Mouse (Mus musculus): ENCODE data around the gene Tcf3. TPM values are rescaled to one million over a fixed set of nuclear protein-coding genes. Genes with fewer than 3 reads are reported as not detected.

The Tcf3 gene
- polyA plus RNA-seq, 1 experiment = 25.5 TPM

DNA sequence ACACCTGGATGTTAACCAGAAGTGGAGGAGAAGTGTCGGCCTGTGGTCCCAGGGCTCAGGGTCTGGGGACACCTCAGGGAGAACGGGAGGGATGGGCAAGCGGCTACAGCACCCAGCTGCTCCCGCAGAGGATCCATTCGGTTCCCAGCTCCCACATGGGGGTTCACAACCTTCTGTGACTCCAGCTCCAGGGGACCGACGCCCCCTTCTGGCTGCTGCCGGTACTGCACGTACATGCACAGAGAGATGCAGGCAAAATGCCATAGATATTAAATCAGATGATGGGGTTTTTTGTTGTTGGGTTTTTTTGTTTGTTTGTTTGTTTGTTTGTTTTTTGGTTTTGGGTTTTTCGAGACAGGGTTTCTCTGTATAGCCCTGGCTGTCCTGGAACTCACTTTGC is 55.7 kb downstream of the Tcf3 start:
- TF ChIP-seq CTCF (IDR thresholded peaks at IDR 0.05; ENCODE audit: low read depth, low read length) (peak; percentile 45), POLR2A (IDR thresholded peaks at IDR 0.05; ENCODE audit: borderline replicate concordance, low read depth, low read length) (no peak)
- Histone ChIP-seq H3K4me3 (ENCODE audit: insufficient read depth, low read length) (no peak overlapping the region), H3K27ac (ENCODE audit: insufficient read depth, low read depth, low read length) (no peak overlapping the region), H3K4me1 (ENCODE audit: control insufficient read depth, insufficient read depth, low read length) (no peaks in the 10 kb centered on the region)

DNA sequence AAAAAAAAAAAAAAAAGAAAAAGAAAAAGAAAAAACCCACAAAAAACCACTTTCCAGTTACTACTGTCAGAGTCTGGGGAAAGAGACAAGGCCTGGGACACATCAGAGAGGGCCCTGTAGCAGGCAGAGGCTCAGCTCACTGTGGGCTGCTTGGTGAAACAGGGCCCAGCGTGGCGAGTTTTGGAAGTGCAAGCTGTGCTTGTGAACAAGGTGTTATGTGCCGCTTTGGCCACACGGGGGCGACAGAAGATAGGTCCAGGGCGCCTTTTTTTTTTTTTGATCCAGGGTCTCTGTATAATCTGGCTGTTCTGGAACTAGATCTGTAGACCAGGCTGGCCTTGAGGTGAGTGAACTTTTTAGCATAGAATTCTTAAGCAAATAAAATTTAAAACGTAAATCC is 57.3 kb downstream of the Tcf3 start:
- Histone ChIP-seq H3K4me3 (ENCODE audit: insufficient read depth, low read length) (no peak overlapping the region), H3K27ac (ENCODE audit: insufficient read depth, low read depth, low read length) (no peak overlapping the region), H3K4me1 (ENCODE audit: control insufficient read depth, insufficient read depth, low read length) (no peaks in the 10 kb centered on the region)
- TF ChIP-seq CTCF (IDR thresholded peaks at IDR 0.05; ENCODE audit: low read depth, low read length) = peak; percentile 84
- TF ChIP-seq POLR2A (IDR thresholded peaks at IDR 0.05; ENCODE audit: borderline replicate concordance, low read depth, low read length) = no peak

DNA sequence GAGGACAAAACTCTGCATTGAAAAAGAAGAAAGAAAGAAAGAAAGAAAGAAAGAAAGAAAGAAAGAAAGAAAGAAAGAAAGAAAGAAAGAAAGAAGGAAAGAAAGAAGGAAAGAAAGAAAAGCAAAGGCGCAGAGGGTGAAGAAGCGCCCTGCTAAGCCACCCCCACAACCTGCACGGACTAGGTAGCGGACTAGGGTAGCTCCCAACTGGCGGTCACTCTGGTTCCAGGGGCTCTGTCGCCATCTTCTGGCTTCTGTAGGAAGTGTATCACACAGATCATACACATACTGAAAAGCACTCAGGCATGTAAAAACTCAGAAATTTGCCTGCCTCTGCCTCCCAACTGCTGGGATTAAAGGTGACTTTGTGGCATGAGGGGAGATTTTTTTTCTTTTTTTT is 59.4 kb downstream of the Tcf3 start:
- Histone ChIP-seq H3K4me3 (ENCODE audit: insufficient read depth, low read length) (no peak overlapping the region), H3K4me1 (ENCODE audit: control insufficient read depth, insufficient read depth, low read length) (no peaks in the 10 kb centered on the region), H3K27ac (ENCODE audit: insufficient read depth, low read depth, low read length) (no peak overlapping the region)
- TF ChIP-seq POLR2A (IDR thresholded peaks at IDR 0.05; ENCODE audit: borderline replicate concordance, low read depth, low read length) (no peak), CTCF (IDR thresholded peaks at IDR 0.05; ENCODE audit: low read depth, low read length) (peak; percentile 56; the same call in 1 of the 2 replicates)

DNA sequence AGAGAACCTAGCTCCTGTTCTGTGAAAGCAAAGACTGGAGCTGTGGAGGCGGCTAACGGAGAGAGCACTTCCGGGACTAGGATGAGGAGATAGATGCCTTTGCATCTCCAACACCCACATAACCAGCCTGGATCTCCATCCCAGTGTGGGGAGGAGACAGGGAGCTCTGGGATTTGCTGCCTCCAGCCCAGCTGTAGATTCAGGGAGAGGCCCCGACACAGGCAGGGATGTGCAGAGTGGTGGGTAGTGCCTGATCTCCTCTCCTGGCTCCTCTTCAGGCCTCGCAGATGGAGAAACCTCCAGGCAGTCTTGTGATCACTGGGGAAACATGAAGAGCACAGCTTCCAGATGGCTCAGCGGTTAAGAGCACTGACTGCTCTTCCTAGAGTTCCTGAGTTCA is 60.7 kb downstream of the Tcf3 start:
- Histone ChIP-seq H3K4me3 (ENCODE audit: insufficient read depth, low read length) (no peak overlapping the region), H3K27ac (ENCODE audit: insufficient read depth, low read depth, low read length) (no peak overlapping the region), H3K4me1 (ENCODE audit: control insufficient read depth, insufficient read depth, low read length) (no peaks in the 10 kb centered on the region)
- no peak for TF ChIP-seq CTCF (IDR thresholded peaks at IDR 0.05; ENCODE audit: low read depth, low read length)
- no peak for TF ChIP-seq POLR2A (IDR thresholded peaks at IDR 0.05; ENCODE audit: borderline replicate concordance, low read depth, low read length)

DNA sequence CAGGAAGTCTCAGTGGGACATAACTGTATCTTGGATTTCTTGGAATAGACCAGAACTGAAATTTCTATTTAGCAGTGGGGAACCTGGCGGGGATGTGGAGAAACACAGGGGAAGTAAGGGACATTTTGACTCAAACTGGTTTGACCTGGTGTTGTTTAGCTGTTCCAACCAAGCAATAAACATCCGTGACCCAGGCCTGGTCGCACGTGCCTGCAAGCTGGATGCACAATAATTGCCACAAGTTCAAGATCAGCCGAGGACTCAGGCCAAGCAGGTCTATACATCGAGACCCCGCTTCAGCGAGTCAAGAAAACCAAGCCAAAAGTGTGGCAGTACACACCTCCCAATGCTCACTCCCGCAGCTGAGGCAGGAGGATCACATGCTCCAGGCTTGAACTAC is 61.5 kb downstream of the Tcf3 start:
- Histone ChIP-seq H3K4me3 (ENCODE audit: insufficient read depth, low read length) (no peak overlapping the region), H3K4me1 (ENCODE audit: control insufficient read depth, insufficient read depth, low read length) (no peaks in the 10 kb centered on the region), H3K27ac (ENCODE audit: insufficient read depth, low read depth, low read length) (no peak overlapping the region)
- TF ChIP-seq POLR2A (IDR thresholded peaks at IDR 0.05; ENCODE audit: borderline replicate concordance, low read depth, low read length) (no peak), CTCF (IDR thresholded peaks at IDR 0.05; ENCODE audit: low read depth, low read length) (no peak)

DNA sequence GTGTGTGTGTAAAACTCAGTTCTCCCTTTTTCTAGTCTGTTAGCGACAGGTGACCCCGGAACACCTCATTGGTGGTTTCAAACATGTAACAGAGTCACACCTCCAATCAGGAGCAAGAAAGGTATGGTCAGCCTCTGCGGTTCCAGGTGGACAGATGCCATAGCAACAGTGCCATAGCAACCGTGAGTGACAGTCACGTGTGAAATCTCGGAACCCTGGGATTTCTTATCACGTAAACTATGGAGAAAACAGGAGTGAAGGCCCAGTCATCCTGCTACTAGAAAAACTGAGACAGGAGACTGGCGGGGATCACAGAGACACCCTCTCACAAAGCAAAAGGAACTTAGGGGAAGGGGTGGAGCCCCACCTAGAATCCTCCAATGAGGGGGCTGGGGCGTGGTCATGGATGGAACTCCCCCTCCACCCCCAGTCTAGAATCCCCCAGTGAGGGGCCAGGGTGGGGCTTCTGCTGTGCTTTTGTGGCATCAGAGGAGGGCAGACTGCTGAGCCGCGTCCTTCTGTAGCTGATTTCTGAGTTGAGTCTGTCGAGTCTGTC is 62.0 kb downstream of the Tcf3 start:
- no peak overlapping the region for H3K4me3 ChIP-seq (ENCODE audit: insufficient read depth, low read length)
- TF ChIP-seq CTCF (IDR thresholded peaks at IDR 0.05; ENCODE audit: low read depth, low read length) = no peak
- no peak for TF ChIP-seq POLR2A (IDR thresholded peaks at IDR 0.05; ENCODE audit: borderline replicate concordance, low read depth, low read length)
- no peak overlapping the region for H3K27ac ChIP-seq (ENCODE audit: insufficient read depth, low read depth, low read length)
- no peaks in the 10 kb centered on the region for H3K4me1 ChIP-seq (ENCODE audit: control insufficient read depth, insufficient read depth, low read length)

DNA sequence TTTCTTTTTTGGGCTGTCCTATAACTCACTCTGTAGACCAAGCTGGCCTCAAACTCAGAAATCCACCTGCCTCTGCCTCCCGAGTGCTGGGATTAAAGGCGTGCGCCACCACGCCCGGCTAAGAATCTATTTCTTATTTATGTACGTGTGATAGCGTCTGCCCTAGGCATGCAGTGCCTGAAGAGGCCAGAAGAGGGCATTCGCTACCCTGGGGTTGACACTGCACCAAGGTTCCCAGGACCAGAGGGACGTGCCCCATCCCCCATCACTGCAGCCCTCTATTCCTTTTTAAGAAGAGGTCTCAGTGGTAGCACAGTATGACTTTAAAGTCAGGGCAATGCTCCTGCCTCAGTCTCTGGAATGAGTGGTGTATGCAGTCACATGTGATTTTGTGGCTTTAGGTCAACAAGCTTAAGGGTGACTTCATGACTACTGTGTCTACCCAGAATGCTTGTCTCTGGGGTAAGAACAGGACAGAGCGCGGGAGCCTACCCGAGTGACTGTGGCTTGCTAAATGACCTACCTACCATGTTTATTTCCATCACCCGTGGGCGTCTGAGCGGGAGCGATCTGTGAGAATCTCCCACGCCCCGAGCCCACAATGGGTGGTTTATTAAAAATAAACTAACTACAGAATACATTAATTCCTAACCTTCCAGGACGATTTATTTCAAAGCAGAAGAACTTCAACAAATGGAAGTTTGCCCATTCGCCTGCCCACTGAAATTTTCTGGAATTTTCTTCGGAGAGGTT is 63.3 kb downstream of the Tcf3 start:
- Histone ChIP-seq H3K4me1 (ENCODE audit: control insufficient read depth, insufficient read depth, low read length) (no peaks in the 10 kb centered on the region), H3K4me3 (ENCODE audit: insufficient read depth, low read length) (no peak overlapping the region)
- no peak for TF ChIP-seq POLR2A (IDR thresholded peaks at IDR 0.05; ENCODE audit: borderline replicate concordance, low read depth, low read length)
- no peak for TF ChIP-seq CTCF (IDR thresholded peaks at IDR 0.05; ENCODE audit: low read depth, low read length)

DNA sequence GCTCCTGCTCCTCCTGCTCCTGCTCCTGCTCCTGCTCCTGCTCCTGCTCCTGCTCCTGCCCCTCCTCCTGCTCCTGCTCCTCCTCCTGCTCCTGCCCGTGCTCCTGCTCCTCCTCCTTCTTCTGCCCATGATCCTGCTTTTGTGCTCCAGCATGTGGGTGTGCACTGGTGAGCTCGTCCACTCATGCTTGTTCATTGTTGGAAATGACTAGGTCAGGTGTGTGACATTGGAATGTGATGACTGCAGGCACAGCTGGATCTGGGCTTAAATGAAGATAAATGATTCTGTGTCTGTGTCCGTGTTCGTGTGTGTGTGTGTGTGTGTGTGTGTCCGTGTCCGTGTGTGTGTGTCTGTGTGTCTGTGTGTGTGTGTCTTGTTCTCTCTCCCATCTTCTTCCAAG is 65.1 kb downstream of the Tcf3 start:
- H3K4me3 ChIP-seq (ENCODE audit: insufficient read depth, low read length) = no peak overlapping the region
- TF ChIP-seq POLR2A (IDR thresholded peaks at IDR 0.05; ENCODE audit: borderline replicate concordance, low read depth, low read length) (no peak), CTCF (IDR thresholded peaks at IDR 0.05; ENCODE audit: low read depth, low read length) (no peak)
- no peak overlapping the region for H3K27ac ChIP-seq (ENCODE audit: insufficient read depth, low read depth, low read length)
- no peaks in the 10 kb centered on the region for H3K4me1 ChIP-seq (ENCODE audit: control insufficient read depth, insufficient read depth, low read length)

More for the DNA sequence above, 63.3 kb downstream of the Tcf3 start:
- no peak overlapping the region for H3K27ac ChIP-seq (ENCODE audit: insufficient read depth, low read depth, low read length)

DNA sequence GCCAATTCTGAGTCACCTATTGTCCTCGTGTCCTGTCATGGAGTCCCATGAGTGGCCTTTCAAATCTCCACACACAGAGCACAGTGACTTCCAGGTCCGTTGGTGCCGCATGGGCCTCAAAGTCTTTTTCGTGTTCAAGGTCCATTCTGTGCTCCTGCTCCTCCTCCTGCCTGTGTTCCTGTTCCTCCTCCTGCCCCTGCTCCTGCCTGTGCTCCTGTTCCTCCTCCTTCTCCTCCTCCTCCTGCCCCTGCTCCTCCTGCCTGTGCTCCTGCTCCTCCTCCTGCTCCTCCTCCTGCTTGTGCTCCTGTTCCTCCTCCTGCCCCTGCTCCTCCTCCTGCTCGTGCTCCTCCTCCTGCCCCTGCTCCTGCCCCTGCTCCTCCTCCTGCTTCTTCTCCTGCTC is 65.5 kb downstream of the Tcf3 start:
- H3K4me3 ChIP-seq (ENCODE audit: insufficient read depth, low read length) = no peak overlapping the region
- TF ChIP-seq POLR2A (IDR thresholded peaks at IDR 0.05; ENCODE audit: borderline replicate concordance, low read depth, low read length) (no peak), CTCF (IDR thresholded peaks at IDR 0.05; ENCODE audit: low read depth, low read length) (no peak)

DNA sequence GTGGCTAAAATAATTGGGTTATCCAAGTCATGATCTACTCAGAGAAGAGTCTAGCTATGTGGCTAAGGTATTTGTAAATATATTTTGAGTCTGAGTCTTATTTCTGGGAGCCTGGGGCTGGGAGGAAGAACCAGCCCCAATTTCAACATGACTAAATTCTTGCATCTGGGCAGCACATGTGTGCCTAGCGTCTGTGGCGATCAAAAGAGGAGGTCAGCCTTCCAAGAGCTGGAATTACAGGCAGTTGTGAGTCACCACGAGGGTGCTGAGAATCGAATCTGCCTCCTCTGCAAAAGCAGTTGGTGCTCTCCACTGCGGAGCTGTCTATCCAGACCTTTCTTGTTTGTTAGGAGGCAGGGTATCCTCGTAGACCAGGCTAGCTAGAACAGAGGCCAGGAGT is 67.7 kb downstream of the Tcf3 start:
- Histone ChIP-seq H3K4me1 (ENCODE audit: control insufficient read depth, insufficient read depth, low read length) (no peaks in the 10 kb centered on the region), H3K27ac (ENCODE audit: insufficient read depth, low read depth, low read length) (no peak overlapping the region), H3K4me3 (ENCODE audit: insufficient read depth, low read length) (no peak overlapping the region)
- TF ChIP-seq CTCF (IDR thresholded peaks at IDR 0.05; ENCODE audit: low read depth, low read length) (no peak), POLR2A (IDR thresholded peaks at IDR 0.05; ENCODE audit: borderline replicate concordance, low read depth, low read length) (no peak)

More for the DNA sequence above, 65.5 kb downstream of the Tcf3 start:
- Histone ChIP-seq H3K4me1 (ENCODE audit: control insufficient read depth, insufficient read depth, low read length) (no peaks in the 10 kb centered on the region), H3K27ac (ENCODE audit: insufficient read depth, low read depth, low read length) (no peak overlapping the region)
